Mouse (Mus musculus) G1E (cell line): Measurements from ENCODE around the gene Dll3. TPM values are rescaled to one million over a fixed set of nuclear protein-coding genes. Genes with fewer than 3 reads are reported as not detected.
"Not testable (repeated sequence)": the region's sequence is repeated elsewhere in the genome, so short reads cannot be mapped to it uniquely, and the experiment has no call there.

Experiments used
- ATAC-seq: 2 replicates; pipeline ENCODE4 v1.8.0; 2016; ENCODE audit warnings: mild to moderate bottlenecking; ENCODE audit not compliant: insufficient number of reproducible peaks, poor library complexity, low FRiP score, severe bottlenecking; ENCODE audit errors: extremely low read depth
- DNase-seq: peaks from one replicate; pipeline ENCODE4 v3.0.0; 2012; ENCODE audit warnings: low spot score
- H3K27me3 ChIP-seq: 2 replicates; pipeline ENCODE4 v1.6.1; 2012; ENCODE audit warnings: mild to moderate bottlenecking, low read length, inconsistent platforms; ENCODE audit not compliant: insufficient read depth
- H3K36me3 ChIP-seq: replicated peaks from 2 replicates; pipeline ENCODE3; 2012; ENCODE audit warnings: mild to moderate bottlenecking, inconsistent platforms
- H3K4me1 ChIP-seq: 2 replicates; pipeline ENCODE4 v1.6.1; 2012; ENCODE audit warnings: low read depth, low read length, inconsistent platforms, mixed read lengths; ENCODE audit not compliant: insufficient read depth
- H3K4me3 ChIP-seq: 2 replicates; pipeline ENCODE4 v1.5.1; 2012; ENCODE audit warnings: low read depth, mild to moderate bottlenecking, inconsistent platforms, low read length, moderate library complexity, mixed read lengths
- H3K9me3 ChIP-seq: replicated peaks from 2 replicates; pipeline ENCODE4 v1.6.1; 2012; ENCODE audit warnings: inconsistent platforms
- CTCF ChIP-seq: IDR thresholded peaks from 2 replicates; pipeline ENCODE4 v1.5.1; 2012; ENCODE audit warnings: low read depth, low read length, inconsistent platforms, mixed read lengths
- GATA1 ChIP-seq: IDR thresholded peaks from 2 replicates; pipeline ENCODE4 v1.6.1; 2012; ENCODE audit warnings: borderline replicate concordance, low read length, inconsistent platforms, mixed read lengths
- GATA2 ChIP-seq: IDR thresholded peaks from 2 replicates; pipeline ENCODE4 v1.6.1; 2012; ENCODE audit warnings: low read depth, low read length, inconsistent platforms, borderline replicate concordance
- POLR2AphosphoS5 ChIP-seq: IDR thresholded peaks from 2 replicates; pipeline ENCODE4 v1.6.1; 2012; ENCODE audit warnings: low read depth, low read length, inconsistent platforms; ENCODE audit not compliant: insufficient replicate concordance
- TAL1 ChIP-seq: conservative IDR thresholded peaks from 2 replicates; pipeline ENCODE4 v1.6.1; 2012; ENCODE audit warnings: low read depth, low read length, inconsistent platforms, mixed read lengths
- polyA plus RNA-seq: library from polyadenylated mRNA; stranded (reverse); fragments of >175 nt; gene quantifications from 2 replicates; pipeline ENCODE4 v1.2.3, GENCODE M21; 2012
- total RNA-seq, 2 experiments: library from RNA; stranded (forward) in 1 of 2; stranded (reverse) in 1 of 2; fragments of 200-1000 nt in 1 of 2; fragments of >200 nt in 1 of 2; fragmentation: Nextera tagmentation in 1 of 2; gene quantifications; 2 replicates each; pipeline ENCODE4 v1.2.3; 2014 to 2017

The Dll3 gene
- total and polyA plus RNA-seq, 3 experiments = 0.23 to 0.49 TPM; not detected in 1

GRCm38 (mm10) chr7:28265391-28265790 is 36.6 kb downstream of the Dll3 start:
- Histone ChIP-seq H3K4me3 (no peak overlapping the region), H3K9me3 (no peaks in the 10 kb centered on the region), H3K36me3 (peaks cover 8% of the 10 kb centered on the region), H3K4me1 (peaks cover 17% of the 10 kb centered on the region), H3K27me3 (peaks cover 13% of the 10 kb centered on the region)
- no peak for DNase-seq
- no peak for ATAC-seq
- no peak for TF ChIP-seq CTCF
- TF ChIP-seq POLR2AphosphoS5 = no peak
- TF ChIP-seq TAL1 = no peak
- no peak for TF ChIP-seq GATA2
- no peak for TF ChIP-seq GATA1

DNA sequence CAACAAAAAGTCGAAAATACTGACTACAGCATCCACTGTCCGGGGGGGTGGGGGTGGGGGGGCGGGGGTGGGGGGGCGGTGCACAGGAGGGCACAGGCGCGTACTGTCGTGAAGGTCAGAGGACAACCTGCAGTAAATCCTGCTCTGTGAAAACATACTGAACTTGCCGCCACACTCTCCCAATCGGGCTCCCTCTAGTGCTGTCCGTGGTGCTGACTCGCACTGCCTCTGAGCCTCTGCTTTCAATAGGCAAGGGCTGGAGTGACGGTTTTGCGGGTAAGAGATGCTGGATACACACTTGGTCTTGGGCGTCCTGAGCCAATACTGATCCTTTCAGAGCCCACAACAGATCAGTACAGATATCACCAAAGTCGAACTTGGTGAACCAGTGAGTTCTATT is 38.3 kb downstream of the Dll3 start:
- Histone ChIP-seq H3K9me3 (no peaks in the 10 kb centered on the region), H3K4me3 (no peak overlapping the region), H3K27me3 (peaks cover 13% of the 10 kb centered on the region), H3K4me1 (peaks cover 15% of the 10 kb centered on the region), H3K36me3 (no peaks in the 10 kb centered on the region)
- TF ChIP-seq TAL1 (no peak), POLR2AphosphoS5 (no peak), GATA2 (no peak), GATA1 (no peak), CTCF (no peak)
- DNase-seq = peak; percentile 73
- peak; percentile 68 for ATAC-seq

DNA sequence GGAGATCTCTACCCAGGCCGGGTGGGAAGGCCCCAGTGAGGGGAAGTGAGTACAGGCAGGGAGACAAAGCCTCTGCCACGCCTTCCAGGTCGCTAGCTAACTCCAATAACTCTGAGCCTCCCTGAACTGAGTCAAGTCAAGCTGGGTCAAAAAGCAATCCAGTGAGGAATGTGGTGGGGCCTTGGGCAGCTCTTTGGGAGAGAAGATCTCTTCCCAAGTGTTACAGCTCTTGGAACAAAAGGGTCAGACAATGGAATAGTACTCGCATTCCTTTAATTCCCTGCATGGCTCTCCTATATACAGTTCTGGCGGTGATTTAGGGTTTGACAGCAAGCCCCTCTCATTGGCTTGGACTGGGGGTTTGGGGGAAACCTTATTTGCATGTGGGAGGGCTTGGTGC is 39.2 kb downstream of the Dll3 start:
- DNase-seq (no peak), ATAC-seq (no peak)
- TF ChIP-seq GATA1 (no peak), POLR2AphosphoS5 (no peak), TAL1 (no peak)
- no peaks in the 10 kb centered on the region for H3K36me3 ChIP-seq
- H3K27me3 ChIP-seq = peaks cover 13% of the 10 kb centered on the region
- H3K4me3 ChIP-seq = no peak overlapping the region
- peaks cover 14% of the 10 kb centered on the region for H3K4me1 ChIP-seq
- no peaks in the 10 kb centered on the region for H3K9me3 ChIP-seq

GRCm38 (mm10) chr7:28255476-28255875 is 46.6 kb downstream of the Dll3 start:
- peaks cover 15% of the 10 kb centered on the region for H3K4me1 ChIP-seq
- TF ChIP-seq GATA1 (no peak), CTCF (peak; percentile 50; the same call in 1 of the 2 replicates), TAL1 (no peak)
- H3K4me3 ChIP-seq = no peak overlapping the region
- H3K36me3 ChIP-seq = no peaks in the 10 kb centered on the region
- peaks cover 9% of the 10 kb centered on the region for H3K9me3 ChIP-seq
- H3K27me3 ChIP-seq = no peaks in the 10 kb centered on the region
- ATAC-seq (no peak), DNase-seq (no peak)

DNA sequence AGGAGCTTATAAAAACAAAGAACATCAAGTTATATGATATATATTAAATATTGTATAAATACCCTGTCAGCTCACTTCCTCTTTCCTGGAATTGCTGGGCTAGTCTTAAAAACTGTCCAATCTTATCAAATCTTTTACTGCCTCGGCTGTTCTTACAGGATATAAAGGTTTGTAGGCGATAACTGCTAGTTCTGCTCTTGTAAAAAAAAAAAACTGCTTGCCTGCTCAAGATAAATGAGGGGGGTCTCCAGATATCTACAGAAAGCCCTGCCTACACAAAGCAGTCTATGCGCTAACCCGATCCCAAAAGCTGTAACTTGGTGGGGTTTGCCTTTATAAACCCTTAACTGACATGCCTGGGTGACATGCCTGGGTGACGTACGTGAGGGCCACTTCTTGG is 47.4 kb downstream of the Dll3 start:
- Histone ChIP-seq H3K4me1 (peaks cover 17% of the 10 kb centered on the region), H3K27me3 (no peaks in the 10 kb centered on the region), H3K4me3 (no peak overlapping the region; the same call in 1 of the 2 replicates), H3K36me3 (no peaks in the 10 kb centered on the region), H3K9me3 (peaks cover 9% of the 10 kb centered on the region)
- peak; percentile 41 for DNase-seq
- ATAC-seq = peak; percentile 80
- no peak for TF ChIP-seq CTCF
- TF ChIP-seq TAL1 = peak; percentile 52

- ATAC-seq (no peak), DNase-seq (no peak)
- H3K4me3 ChIP-seq = no peak overlapping the region
- H3K27me3 ChIP-seq = no peaks in the 10 kb centered on the region
- no peaks in the 10 kb centered on the region for H3K36me3 ChIP-seq
- peaks cover 13% of the 10 kb centered on the region for H3K9me3 ChIP-seq
- TF ChIP-seq CTCF (no peak), POLR2AphosphoS5 (no peak), GATA1 (no peak), GATA2 (no peak), TAL1 (no peak)
- H3K4me1 ChIP-seq = peaks cover 17% of the 10 kb centered on the region
These were observed 50.1 kb downstream of the Dll3 start for GRCm38 (mm10) chr7:28251976-28252375.

GRCm38 (mm10) chr7:28248957-28249356 is 53.1 kb downstream of the Dll3 start:
- Histone ChIP-seq H3K4me1 (peaks cover 8% of the 10 kb centered on the region), H3K4me3 (no peak overlapping the region), H3K9me3 (peaks cover 9% of the 10 kb centered on the region; the same call in 1 of the 2 replicates), H3K36me3 (no peaks in the 10 kb centered on the region), H3K27me3 (no peaks in the 10 kb centered on the region)
- ATAC-seq (no peak), DNase-seq (no peak)
- TF ChIP-seq TAL1 (no peak), GATA2 (no peak), POLR2AphosphoS5 (no peak), CTCF (no peak), GATA1 (no peak)

GRCm38 (mm10) chr7:28243943-28244342 is 58.1 kb downstream of the Dll3 start:
- peaks cover 11% of the 10 kb centered on the region; the same call in 1 of the 2 replicates for H3K9me3 ChIP-seq
- H3K4me1 ChIP-seq, DNase-seq, H3K27me3 ChIP-seq, H3K4me3 ChIP-seq, H3K36me3 ChIP-seq, ATAC-seq: not testable (repeated sequence)
